Mouse (Mus musculus) CD4-positive helper T cell, adult 2 months (primary cell): ENCODE data around the gene Plppr1.
"Not testable (repeated sequence)": the region's sequence is repeated elsewhere in the genome, so short reads cannot be mapped to it uniquely, and the experiment has no call there.

Experiments
- DNase-seq: peaks from one replicate; pipeline ENCODE4 v3.0.0-alpha.2; 2012; ENCODE audit warnings: low read depth, missing footprints, low spot score

Gene Plppr1

GRCm38 (mm10) chr4:49232206-49233031 lies 173.3 kb downstream of the Plppr1 start:
- no peak for DNase-seq

- no peak for DNase-seq
These were observed 173.9 kb downstream of the Plppr1 start for GRCm38 (mm10) chr4:49233032-49233406.

GRCm38 (mm10) chr4:49238111-49238510 lies 179.0 kb downstream of the Plppr1 start:
- no peak for DNase-seq

GRCm38 (mm10) chr4:49239451-49239850 lies 180.4 kb downstream of the Plppr1 start:
- DNase-seq = no peak

- DNase-seq = no peak
These were observed 185.7 kb downstream of the Plppr1 start for GRCm38 (mm10) chr4:49244791-49245190.

- DNase-seq = peak; percentile 1
These were observed 186.2 kb downstream of the Plppr1 start for GRCm38 (mm10) chr4:49245274-49245673.

- DNase-seq = no peak
These were observed 192.2 kb downstream of the Plppr1 start for GRCm38 (mm10) chr4:49251262-49251661.

GRCm38 (mm10) chr4:49252169-49252568 lies 193.1 kb downstream of the Plppr1 start:
- no peak for DNase-seq

- no peak for DNase-seq
These were observed 219.4 kb downstream of the Plppr1 start for GRCm38 (mm10) chr4:49278515-49278914.

GRCm38 (mm10) chr4:49284692-49285291 lies 225.7 kb downstream of the Plppr1 start:
- no peak for DNase-seq

- no peak for DNase-seq
These were observed 226.5 kb downstream of the Plppr1 start for GRCm38 (mm10) chr4:49285340-49286196.

GRCm38 (mm10) chr4:49286197-49286492 lies 227.1 kb downstream of the Plppr1 start:
- DNase-seq = no peak

- DNase-seq = no peak
These were observed 237.4 kb downstream of the Plppr1 start for GRCm38 (mm10) chr4:49296434-49296833.

GRCm38 (mm10) chr4:49299576-49299975 lies 240.5 kb downstream of the Plppr1 start:
- no peak for DNase-seq

GRCm38 (mm10) chr4:49321903-49322635 lies 263.0 kb downstream of the Plppr1 start:
- DNase-seq = no peak

GRCm38 (mm10) chr4:49337949-49338348 lies 278.9 kb downstream of the Plppr1 start:
- not testable (repeated sequence) for DNase-seq

GRCm38 (mm10) chr4:49340091-49340490 lies 281.0 kb downstream of the Plppr1 start:
- DNase-seq = not testable (repeated sequence)

- not testable (repeated sequence) for DNase-seq
These were observed 288.9 kb downstream of the Plppr1 start for GRCm38 (mm10) chr4:49348001-49348400.

GRCm38 (mm10) chr4:49348677-49349076 lies 289.6 kb downstream of the Plppr1 start:
- no peak for DNase-seq

- no peak for DNase-seq
These were observed 291.4 kb downstream of the Plppr1 start for GRCm38 (mm10) chr4:49350470-49350869.

- no peak for DNase-seq
These were observed 298.0 kb downstream of the Plppr1 start for GRCm38 (mm10) chr4:49357097-49357496.

- DNase-seq = not testable (repeated sequence)
These were observed 309.0 kb downstream of the Plppr1 start for GRCm38 (mm10) chr4:49368046-49368445.
